Mouse (Mus musculus) retina, adult 2 months (tissue): Measurements from ENCODE around the gene Lrguk.

Source experiments
- DNase-seq: peaks from one replicate; pipeline ENCODE4 v3.0.0-alpha.2; 2012; ENCODE audit warnings: low read depth, low spot score

The Lrguk gene

GRCm38 (mm10) chr6:34146042-34146441 is 116.8 kb downstream of the Lrguk start:
- DNase-seq, result no peak

GRCm38 (mm10) chr6:34148021-34148420 is 118.8 kb downstream of the Lrguk start:
- DNase-seq, result no peak

GRCm38 (mm10) chr6:34148639-34149038 is 119.4 kb downstream of the Lrguk start:
- DNase-seq, result no peak

- DNase-seq, result no peak
These were observed 119.8 kb downstream of the Lrguk start for GRCm38 (mm10) chr6:34149066-34149465.

GRCm38 (mm10) chr6:34149821-34150220 is 120.6 kb downstream of the Lrguk start:
- no peak for DNase-seq

- DNase-seq, result no peak
These were observed 124.1 kb downstream of the Lrguk start for GRCm38 (mm10) chr6:34153069-34154052.

- no peak for DNase-seq
These were observed 125.0 kb downstream of the Lrguk start for GRCm38 (mm10) chr6:34154202-34154601.

GRCm38 (mm10) chr6:34155137-34155804 is 126.0 kb downstream of the Lrguk start:
- no peak for DNase-seq

GRCm38 (mm10) chr6:34156057-34156456 is 126.8 kb downstream of the Lrguk start:
- no peak for DNase-seq

- no peak for DNase-seq
These were observed 127.8 kb downstream of the Lrguk start for GRCm38 (mm10) chr6:34156841-34157748.

GRCm38 (mm10) chr6:34159998-34160815 is 131.0 kb downstream of the Lrguk start:
- DNase-seq, result no peak

GRCm38 (mm10) chr6:34160816-34161310 is 131.6 kb downstream of the Lrguk start:
- DNase-seq, result no peak

GRCm38 (mm10) chr6:34161511-34161910 is 132.3 kb downstream of the Lrguk start:
- no peak for DNase-seq

- no peak for DNase-seq
These were observed 133.4 kb downstream of the Lrguk start for GRCm38 (mm10) chr6:34162607-34163006.

- no peak for DNase-seq
These were observed 133.8 kb downstream of the Lrguk start for GRCm38 (mm10) chr6:34163014-34163413.

GRCm38 (mm10) chr6:34168834-34169233 is 139.6 kb downstream of the Lrguk start:
- no peak for DNase-seq

- DNase-seq, result no peak
These were observed 141.7 kb downstream of the Lrguk start for GRCm38 (mm10) chr6:34170844-34171494.

- DNase-seq, result no peak
These were observed 142.7 kb downstream of the Lrguk start for GRCm38 (mm10) chr6:34171748-34172457.

GRCm38 (mm10) chr6:34173251-34173650 is 144.0 kb downstream of the Lrguk start:
- no peak for DNase-seq
